Mouse (Mus musculus): ENCODE results near the gene Vwa1. TPM values are rescaled to one million over a fixed set of nuclear protein-coding genes. Genes with fewer than 3 reads are reported as not detected.
"Not testable (repeated sequence)": the region's sequence is repeated elsewhere in the genome, so short reads cannot be mapped to it uniquely, and the experiment has no call there.

Vwa1 gene
- total RNA-seq, 2 experiments from 2014 or later: 9.2 to 12.6 TPM

DNA sequence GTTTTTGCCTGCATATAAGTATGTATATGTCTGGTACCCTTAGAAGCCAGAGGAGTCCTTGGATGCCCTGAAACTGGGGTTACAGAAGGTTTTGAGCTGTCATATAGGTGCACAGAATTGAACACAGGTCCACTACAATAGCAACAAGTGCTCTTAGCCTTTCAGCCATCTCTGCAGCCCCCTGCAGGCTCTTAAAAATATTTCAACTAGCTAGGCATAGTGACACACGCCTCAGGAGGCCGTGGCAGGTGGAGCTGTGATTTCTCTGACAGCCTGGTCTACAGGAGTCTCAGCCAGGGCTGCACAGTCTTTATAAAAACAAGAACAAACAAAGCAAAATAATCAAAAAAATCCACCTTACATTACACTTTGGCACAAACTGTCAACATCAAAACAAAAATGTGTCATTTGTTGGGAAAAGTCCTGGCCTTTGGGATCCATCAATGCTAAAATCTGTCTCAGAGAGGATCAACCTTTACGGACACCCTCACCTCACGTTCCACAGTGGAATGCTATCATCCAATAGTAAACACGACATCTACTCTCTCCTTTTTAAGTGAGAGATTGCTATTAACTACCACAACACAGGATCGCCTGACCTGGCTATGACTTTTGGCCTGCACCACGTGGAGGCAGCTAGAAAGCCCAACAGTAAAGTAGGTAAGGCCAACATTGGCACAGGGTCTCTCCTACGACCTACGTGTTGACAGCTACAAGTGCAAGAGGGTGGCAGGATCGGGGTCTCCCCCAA, 14.5 kb downstream of the Vwa1 start:
- intact Hi-C loops (cut with DNase I): no loop called here
- DNase-seq: no peak

DNA sequence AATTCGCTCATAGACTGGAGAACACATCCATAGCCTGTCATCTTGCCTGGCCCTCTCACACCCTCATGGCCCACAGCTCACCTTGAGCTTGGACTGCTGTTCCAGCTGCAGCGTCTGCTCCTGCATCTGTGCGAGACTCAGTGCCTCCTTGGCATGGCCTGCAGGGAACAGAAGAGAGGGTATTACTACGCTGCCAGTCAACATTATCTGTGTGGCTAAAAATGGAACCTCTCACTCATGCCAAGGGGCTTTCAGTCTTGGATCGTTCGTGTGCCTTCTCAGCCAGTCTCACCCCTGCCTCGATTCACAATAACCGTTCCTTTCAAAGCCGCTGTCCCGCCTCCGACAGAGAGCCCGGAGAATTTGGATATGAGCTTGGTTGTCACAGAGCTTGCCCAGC, 17.5 kb downstream of the Vwa1 start:
- DNase-seq: no peak

DNA sequence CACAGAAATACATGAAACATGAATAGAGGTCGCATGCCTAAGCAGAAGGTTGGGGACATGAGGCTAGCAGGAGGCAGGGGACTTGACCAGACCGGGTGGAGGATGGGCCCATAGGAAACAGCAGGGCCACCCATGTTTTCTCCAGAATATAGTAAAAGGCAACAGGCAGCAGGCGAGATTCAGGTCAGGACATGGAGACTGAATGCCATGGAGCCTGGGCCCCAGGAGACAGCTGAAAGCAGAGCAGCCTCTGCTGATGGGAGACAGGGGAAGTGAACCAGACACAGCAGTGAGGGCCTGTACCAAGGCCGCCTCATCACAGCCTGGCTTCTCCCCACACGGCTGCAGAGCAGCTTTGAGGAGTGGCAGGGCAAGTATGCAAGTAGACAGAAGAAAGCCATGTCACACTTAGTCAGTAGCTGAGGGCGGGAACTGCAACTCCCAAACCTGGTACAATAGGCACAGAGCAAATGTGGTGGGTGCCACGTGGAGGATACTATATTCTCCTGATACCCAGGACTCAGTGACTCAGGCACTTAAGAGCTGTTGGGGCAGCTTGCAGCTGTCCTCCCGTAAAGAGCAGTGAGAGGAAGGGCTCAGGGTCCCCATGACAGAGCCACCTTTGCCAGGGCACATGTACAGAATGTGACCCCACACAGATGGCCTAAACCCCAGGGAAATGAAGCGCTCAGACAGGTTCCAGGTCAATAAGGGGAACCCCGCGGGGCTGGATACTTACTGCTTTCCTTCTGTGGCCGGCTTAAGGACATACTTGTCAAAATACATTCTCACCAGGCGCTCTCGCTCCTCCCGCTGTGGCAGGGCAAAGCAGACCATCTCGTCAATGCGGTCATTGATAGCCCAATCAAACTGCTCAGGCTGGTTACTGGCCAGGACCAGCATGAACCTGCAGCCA, 27.7 kb downstream of the Vwa1 start:
- no peak for DNase-seq
- intact Hi-C loops (cut with DNase I): no loop called here

More for the DNA sequence above, 17.5 kb downstream of the Vwa1 start:
- intact Hi-C loops (cut with DNase I): no loop called here

DNA sequence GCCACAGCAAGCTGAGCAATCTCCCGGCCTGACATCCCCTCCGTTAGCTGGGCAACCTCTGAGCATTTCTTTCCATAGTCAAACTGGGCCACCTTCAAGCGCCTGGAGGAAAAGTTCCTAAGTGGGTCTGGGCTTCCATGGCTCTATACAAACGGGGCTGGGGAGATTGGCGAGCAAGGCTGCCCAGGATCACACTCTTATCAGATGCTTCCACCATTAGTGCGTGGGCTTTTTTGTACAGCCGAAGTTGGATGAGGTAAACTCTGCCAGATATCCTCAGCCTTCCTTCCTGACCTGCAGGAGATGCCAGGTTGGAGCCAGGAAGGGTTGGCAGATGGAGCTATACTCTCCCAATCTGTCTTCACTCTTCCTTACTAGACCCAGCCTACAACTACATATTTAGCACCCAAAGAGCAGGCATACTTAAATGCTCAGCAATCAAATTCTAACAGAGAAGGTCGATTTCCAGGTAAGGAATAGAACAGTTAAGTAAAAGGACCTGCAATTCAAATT, 28.4 kb downstream of the Vwa1 start:
- intact Hi-C loops (cut with DNase I): no loop called here

DNA sequence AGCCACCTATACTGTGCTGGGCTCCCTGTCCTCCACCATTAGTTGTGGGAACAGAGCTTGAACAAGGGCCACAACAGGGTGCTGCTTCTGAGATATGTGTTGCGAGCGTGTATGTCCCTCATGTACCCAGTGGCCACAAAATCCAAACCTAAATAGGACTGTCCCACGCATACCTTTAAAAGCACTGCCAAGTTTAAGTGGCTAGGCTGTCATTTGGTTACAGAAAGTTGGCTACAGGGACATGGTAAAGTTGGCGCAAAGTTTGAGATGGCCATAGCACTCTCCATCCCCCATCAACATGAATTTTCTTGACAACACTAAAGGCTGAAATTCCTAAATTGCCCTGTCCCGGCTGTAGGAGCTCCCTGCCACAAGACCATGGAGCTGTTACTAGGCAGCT, 29.4 kb downstream of the Vwa1 start:
- intact Hi-C loops (cut with DNase I): no loop called here
- DNase-seq: no peak

More for the DNA sequence above, 28.4 kb downstream of the Vwa1 start:
- DNase-seq: no peak

DNA sequence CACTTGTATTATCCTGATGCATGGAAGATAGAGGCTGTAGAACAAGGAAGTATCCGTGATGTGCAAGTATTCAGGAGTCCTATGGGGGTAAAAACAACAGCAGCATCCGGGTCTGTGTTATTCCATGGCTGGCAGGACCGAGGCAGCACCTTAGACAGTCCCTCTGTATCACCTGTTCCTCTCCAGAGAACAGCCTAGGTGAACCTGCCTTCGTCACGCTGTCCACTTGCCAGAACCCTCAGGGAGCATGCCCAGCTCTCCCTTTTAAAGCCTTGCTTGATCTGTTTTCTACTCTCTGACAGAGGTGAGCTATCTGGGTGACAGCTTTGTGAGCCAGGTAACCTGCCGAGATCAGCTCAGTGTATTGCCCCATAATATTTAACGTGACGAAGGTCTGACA, 30.0 kb downstream of the Vwa1 start:
- intact Hi-C loops (cut with DNase I): no loop called here
- no peak for DNase-seq

DNA sequence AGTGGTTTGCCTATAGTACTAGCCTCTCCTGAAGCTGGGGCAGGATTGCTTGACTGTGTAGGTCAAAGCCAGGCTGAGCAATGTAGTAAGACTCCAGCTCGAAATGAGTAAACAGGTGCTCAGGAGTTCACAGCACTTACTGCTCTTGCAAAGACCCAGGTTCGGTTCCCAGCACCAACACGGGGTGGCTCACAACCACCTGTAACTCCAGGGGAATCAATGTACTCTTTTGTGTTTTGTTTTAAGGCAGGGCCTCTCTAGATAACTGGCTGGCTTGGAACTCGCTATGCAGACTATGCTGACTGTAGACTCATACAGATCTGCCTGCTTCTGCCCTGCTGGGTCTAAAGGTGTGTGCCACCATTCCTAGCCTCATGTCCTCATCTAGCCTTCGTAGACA, 31.8 kb downstream of the Vwa1 start:
- intact Hi-C loops (cut with DNase I): no loop called here
- no peak for DNase-seq

DNA sequence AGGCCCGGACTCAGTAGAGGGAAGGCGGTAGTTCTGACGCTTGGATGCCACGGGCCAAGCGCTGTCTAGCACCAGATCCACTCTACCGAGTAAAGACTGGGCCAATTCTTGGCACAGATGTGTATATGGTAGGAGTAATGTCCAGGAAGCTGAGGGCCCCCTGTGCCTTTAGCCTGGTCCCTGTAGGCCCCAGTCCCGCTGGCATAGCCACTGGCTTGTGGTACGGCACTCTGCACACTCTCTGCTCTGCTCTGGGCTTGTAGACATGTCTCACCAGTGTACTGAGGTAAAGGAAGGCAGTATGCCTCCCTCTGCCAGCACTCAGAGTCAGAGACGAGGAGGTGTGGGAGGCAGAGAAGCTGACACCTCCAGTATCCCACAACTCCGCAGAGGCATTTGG, 33.8 kb downstream of the Vwa1 start:
- DNase-seq; intact Hi-C loops (cut with DNase I): not testable (repeated sequence)

DNA sequence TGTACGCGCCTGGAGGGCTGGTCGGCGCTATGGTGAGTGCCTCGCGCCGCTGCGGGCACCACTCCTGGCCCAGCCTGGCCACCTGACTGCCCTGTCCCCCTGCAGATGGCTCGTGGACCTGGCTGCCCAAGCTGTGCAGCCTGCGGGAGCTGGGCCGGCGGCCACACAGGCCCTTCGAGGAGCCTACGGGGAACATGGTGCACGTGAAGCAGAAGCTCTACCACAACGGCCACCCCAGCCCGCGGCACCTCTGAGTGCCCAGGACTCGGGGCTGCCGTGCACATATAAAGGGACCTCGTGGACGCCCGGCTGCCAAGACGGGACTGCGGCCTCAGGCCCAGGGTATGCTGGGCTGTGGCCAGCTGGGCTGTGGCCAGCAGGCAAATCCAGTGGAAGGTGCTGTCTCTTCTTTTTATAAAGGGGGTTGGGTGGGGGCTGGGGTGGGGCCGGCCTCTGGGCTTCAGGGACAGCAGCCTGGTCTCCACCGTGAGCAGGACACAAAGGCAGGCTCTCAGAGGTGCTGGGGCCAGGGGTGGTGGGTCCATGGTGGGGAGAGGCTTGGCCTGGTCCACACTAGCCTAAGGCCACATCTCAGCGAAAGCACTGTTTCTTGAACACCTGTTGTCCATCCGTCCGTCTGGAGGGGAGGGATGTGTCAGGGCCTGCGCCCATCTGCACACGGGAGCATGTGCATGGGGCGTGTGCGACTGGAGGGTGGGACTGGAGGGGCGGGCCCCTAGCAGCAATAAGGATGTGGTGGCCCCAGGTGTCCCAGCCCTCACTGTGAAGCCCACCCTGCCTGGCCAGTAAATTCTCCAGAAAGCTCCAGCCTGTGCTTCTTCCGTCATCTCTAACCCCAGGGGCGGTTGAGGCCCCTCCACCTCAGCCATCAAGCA, 34.5 kb downstream of the Vwa1 start:
- DNase-seq: peak; percentile 50 to 59
- intact Hi-C loops (cut with DNase I): no loop called here

DNA sequence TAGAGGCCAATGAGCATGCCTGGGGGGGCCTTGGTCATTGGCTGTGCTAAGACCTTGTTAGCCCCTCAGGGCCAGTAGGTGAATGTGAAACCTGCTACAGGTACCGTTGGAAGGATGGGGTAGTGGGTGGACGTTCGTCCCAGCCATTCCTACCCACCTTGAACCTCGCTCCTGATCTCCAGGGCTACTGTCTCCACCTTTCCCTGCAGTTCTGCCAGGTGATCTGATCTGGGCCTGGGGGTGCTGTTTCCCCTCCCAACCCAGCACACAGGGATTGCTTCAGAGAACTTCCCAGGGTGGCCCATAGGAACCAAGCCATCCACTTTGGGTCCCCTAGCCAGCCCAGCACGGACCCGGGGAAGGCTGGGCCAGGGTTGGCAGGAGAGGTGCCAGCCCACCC, 35.3 kb downstream of the Vwa1 start:
- no peak for DNase-seq
- intact Hi-C loops (cut with DNase I): no loop called here

DNA sequence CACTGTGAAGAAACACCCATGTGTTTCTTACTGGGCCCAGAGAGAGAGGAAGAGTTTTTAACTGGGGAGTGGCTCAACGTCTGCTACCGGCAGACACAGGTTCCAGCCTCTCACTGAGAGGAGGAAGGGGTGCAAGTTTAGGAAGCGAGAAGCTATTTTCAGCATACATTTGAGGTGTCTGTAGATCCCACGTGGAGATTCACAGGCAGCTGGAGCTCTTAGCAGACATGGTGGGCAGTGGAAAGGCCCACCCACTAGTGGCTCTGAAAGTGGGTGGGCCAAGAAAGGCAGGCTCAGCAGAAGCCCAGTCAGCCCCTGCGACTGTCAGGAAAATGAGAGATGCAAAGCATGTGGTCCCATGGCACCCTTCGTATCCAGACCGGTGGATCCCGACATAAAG, 36.2 kb downstream of the Vwa1 start:
- DNase-seq: no peak
- intact Hi-C loops (cut with DNase I): no loop called here

DNA sequence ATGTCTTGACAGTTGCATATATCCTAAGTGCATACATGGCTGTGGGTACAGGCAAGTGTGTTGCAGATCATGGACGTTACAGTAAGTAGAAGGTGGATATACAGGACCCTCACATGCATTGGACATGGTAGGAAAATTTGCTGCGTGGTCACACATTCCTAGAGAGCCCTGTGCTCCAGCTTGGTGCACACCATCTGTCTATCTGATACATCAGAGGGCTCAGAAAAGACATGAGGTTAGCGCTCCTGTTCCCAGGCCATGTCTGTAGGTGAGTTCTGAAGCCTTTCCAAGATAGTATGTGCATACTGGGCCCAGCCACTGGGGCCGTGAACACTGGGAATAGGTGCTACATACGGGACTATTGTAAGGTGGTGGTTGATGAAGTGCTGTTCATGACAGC, 38.1 kb downstream of the Vwa1 start:
- intact Hi-C loops (cut with DNase I): no loop called here

DNA sequence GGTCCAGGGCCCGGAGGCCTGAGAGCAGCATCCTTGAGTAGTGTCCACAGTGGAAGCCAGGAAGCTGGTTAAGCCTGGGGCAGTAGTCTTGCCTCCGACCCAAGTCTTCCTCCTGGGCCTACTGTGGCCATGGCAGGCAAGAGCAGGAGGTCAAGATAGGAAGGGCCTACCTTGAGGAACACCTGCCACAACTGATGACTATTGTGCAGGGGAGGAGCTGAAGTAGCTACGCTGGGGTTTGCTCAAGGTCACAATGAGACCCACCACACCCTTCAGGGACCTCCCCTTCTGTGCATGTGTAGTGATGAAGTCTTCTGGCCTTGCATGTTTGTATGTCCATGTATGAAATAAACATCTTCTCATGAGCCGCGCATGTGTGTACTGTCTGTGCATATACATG, 38.7 kb downstream of the Vwa1 start:
- no peak for DNase-seq
- intact Hi-C loops (cut with DNase I): no loop called here

More for the DNA sequence above, 38.1 kb downstream of the Vwa1 start:
- DNase-seq: no peak

DNA sequence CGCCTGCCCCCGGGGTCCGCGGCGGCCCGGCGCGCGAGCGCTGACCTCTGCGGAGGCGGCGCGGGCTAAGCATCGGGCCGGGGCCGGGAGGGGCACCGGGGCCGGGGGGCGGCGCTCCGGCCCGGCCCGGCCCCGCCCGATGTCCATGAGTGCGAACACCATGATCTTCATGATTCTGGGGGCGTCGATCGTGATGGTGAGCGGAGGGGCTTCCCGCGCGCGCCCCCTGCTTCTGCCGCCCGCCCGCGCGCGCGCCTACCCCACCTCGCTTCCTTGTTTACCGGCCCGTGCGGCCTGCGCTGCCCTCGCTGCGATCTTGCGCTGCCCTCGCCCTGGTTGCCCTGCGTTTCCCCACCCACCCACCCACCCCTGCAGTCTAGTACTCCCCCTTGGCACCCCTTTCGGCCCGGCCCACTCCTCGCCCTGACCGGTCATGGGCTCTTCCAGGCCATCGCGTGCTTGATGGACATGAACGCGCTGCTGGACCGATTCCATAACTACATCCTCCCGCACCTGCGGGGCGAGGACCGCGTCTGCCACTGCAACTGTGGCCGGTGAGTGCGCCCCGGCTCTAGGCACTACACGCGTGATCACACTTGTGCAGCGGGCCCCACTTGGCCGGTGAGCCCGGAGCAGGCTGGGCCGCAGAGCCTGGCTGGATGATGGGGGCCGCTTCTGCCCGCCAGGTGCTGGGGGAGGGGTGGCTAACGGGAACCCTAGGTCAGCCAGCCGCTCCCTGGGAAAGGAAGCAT, 39.4 kb downstream of the Vwa1 start:
- peak; percentile 38 to 45 for DNase-seq
- intact Hi-C loops (cut with DNase I): no loop called here

DNA sequence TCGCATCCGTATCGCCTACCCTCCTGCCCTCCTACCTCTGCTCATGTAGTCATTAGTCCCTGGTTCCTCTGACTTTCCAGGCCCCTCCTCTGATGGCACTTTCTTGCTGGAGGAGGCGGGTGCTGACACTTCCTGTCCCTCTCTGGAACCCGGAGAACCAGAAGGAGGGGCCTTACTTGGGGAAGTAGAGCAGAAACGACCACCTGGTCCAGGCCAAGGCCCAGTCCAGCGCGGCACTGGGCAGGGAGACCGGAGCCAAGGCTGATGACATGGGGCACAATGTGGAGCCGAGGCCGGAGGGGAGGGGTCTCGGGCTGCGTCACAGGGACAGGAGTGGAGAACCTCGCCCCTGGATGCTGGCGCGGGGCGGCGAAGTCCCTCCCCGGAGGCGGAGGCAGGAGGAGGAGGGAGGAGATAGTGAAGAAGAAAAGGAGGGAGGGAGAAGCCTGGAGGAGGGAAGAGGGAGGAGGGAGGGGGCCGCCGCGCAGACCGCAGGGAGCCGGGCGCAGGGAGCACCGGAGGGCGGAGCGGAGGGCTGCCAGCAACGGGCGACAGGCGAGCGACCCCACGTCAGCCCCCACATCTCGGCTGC, 40.1 kb downstream of the Vwa1 start, which contains the start of gene Tmem240:
TSS of gene Tmem240 (plus strand) at position 451 of the 592 bp plus-strand sequence.
- DNase-seq: peak; percentile 86 to 89
- intact Hi-C loops (cut with DNase I): no loop called here

DNA sequence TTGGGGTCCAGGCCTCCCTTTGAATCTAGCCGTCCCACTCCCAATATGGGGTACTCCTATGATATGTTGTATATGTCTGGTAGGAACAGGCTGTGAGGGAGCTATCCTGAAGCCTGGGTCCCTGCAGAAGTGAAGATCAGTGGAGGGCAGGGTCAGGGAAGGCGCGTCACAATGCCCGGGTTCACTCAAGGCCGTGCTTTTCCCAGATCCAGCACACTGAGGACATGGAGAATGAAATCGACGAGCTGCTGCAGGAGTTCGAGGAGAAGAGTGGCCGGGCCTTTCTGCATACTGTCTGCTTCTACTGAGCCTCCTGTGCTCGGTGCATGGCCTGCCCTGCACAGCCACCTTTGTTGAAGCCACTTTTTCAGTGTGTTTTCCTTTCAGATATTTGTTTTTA, 41.2 kb downstream of the Vwa1 start:
- intact Hi-C loops (cut with DNase I): no loop called here
- no peak for DNase-seq

DNA sequence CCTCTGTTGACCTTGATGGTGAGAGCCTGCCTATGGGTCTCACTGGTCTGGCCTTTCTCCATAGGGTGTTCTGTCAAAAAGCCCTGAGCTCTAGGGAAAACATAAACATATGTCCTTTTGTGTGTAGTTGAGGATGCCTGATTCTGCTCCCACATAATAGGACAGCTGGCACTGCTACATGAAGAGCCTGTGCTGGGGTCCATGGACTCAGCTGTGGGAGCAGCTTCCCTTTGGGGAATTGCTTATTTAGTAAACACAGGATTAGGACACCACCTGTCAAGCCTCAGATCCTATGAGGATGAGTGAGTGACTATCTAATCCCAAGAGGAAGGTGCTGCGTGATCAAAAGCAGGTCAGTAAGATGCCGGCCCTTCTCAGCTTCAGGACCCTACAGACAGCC, 46.5 kb downstream of the Vwa1 start:
- intact Hi-C loops (cut with DNase I): no loop called here
- no peak for DNase-seq

DNA sequence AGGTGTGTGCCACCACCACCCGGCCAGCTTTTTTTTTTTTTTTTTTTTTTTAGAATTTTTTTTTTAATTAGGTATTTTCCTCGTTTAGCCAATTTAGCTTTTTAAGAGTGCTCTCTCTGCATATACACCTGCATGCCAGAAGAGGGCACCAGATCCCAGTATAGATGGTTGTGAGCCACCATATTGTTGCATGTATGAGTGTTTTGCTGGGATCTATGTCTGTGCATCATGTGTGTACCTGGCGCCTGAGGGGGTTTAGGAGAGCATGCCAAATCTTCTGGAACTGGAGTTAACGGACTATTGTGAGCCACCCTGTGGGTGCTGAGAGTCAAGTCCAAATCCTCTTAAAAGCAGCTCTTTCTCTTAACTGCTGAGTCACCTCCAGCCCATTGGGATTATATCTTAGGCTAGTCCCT, 52.8 kb downstream of the Vwa1 start:
- intact Hi-C loops (cut with DNase I): loop anchor here (2.0 kb wide), 1 partner anchor 49 kb away; no protein-coding TSS in a partner anchor
- peak in 1 of 2 experiments; percentile 26 for DNase-seq
